35 mouse cellular contexts compared by ENCODE assay signal in the genomic region with DNA sequence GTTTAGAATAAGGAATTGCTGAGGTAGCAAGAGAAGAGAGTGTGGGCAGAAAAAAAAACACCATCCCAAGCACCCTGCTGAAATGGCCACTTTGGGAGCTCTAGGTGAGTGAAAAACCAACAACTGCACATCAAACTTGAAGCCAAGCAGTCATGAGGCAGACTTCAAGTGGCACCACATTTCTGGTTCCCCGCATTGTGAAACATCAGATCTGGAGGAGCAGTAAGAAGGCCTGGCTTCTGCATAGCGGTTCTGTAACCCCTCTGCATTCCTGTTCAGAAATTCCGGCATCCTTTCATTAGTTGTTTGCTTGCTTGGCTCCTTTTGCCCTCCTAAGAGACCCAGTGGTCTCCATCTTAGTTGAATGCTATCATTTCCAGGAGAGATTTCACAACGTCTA.
"Had no signal": no experiment of that assay in that cellular context is flagged by ENCODE, and none has a peak within 500 bp of the region (broad histone marks: within the 10 kb centered on the region; RNA-seq: fewer than 3 reads in every experiment).

No protein-coding gene starts in this region.

- DNase-seq: heart, adult 2 months; heart, postnatal 10 days; heart, postnatal 14 days; heart, postnatal 36 days; heart, postnatal 4 days; kidney, adult 11 months; kidney, adult 18-20 months; kidney, adult 2 months; kidney, adult 8-10 months; kidney, adult 9 months; kidney, postnatal 10 days; kidney, postnatal 14 days; kidney, postnatal 25 days; kidney, postnatal 36 days; kidney, postnatal 4 days; layer of hippocampus, adult 9-11 months; layer of hippocampus, postnatal 36 days had no signal

- H3K4me2 ChIP-seq: heart, embryonic 11.5 days; heart, embryonic 13.5 days; heart, embryonic 15.5 days; hindbrain, embryonic 12.5 days; hindbrain, embryonic 13.5 days; hindbrain, embryonic 14.5 days; hindbrain, embryonic 15.5 days; intestine, embryonic 15.5 days; kidney, embryonic 15.5 days had no signal

- H3K27me3 ChIP-seq: heart, embryonic 13.5 days; heart, embryonic 15.5 days; hindbrain, embryonic 12.5 days; intestine, embryonic 15.5 days had no signal

- H3K9ac ChIP-seq: heart, embryonic 13.5 days; heart, embryonic 15.5 days; hindbrain, embryonic 12.5 days; hindbrain, embryonic 13.5 days; hindbrain, embryonic 14.5 days; hindbrain, embryonic 15.5 days; intestine, embryonic 15.5 days; kidney, embryonic 15.5 days had no signal

- ATAC-seq: hindbrain, embryonic 16.5 days; hindbrain, postnatal 0 days; inflammation-experienced regulatory T-cells, adult 6 months; intestine, embryonic 15.5 days; intestine, embryonic 16.5 days; intestine, postnatal 0 days had no signal

- H3K9me3 ChIP-seq: heart, embryonic 10.5 days; heart, embryonic 13.5 days; heart, embryonic 15.5 days; hindbrain, embryonic 10.5 days; hindbrain, embryonic 12.5 days; hindbrain, embryonic 13.5 days; hindbrain, embryonic 15.5 days; intestine, embryonic 15.5 days; kidney, embryonic 15.5 days had no signal

- H3K4me1 ChIP-seq: heart, embryonic 10.5 days; heart, embryonic 13.5 days; heart, embryonic 15.5 days; hindbrain, embryonic 10.5 days; hindbrain, embryonic 12.5 days; hindbrain, embryonic 13.5 days; hindbrain, embryonic 15.5 days; intestine, embryonic 15.5 days; kidney, embryonic 15.5 days had no signal

- H3K36me3 ChIP-seq: heart, embryonic 10.5 days; heart, embryonic 13.5 days; heart, embryonic 15.5 days; hindbrain, embryonic 10.5 days; hindbrain, embryonic 12.5 days; hindbrain, embryonic 13.5 days; hindbrain, embryonic 15.5 days; intestine, embryonic 15.5 days; kidney, embryonic 15.5 days had no signal

- H3K27ac ChIP-seq: heart, adult 2 months; heart, embryonic 10.5 days; heart, embryonic 13.5 days; heart, embryonic 15.5 days; hindbrain, embryonic 10.5 days; hindbrain, embryonic 12.5 days; hindbrain, embryonic 13.5 days; hindbrain, embryonic 14.5 days; hindbrain, embryonic 15.5 days; hindbrain, postnatal 0 days; intestine, embryonic 15.5 days; kidney, embryonic 15.5 days; kidney, postnatal 0 days; layer of hippocampus, adult 2 months had no signal

- H3K4me3 ChIP-seq: heart, adult 2 months; heart, embryonic 10.5 days; heart, embryonic 13.5 days; heart, embryonic 15.5 days; hindbrain, embryonic 10.5 days; hindbrain, embryonic 12.5 days; hindbrain, embryonic 13.5 days; hindbrain, embryonic 15.5 days; intestine, embryonic 15.5 days; kidney, embryonic 15.5 days; layer of hippocampus, adult 2 months had no signal
